Mouse (Mus musculus) embryonic facial prominence, embryonic 11.5 days (tissue): Measurements from ENCODE around the gene Ppy. TPM values are rescaled to one million over a fixed set of nuclear protein-coding genes. Genes with fewer than 3 reads are reported as not detected.

Experiments
- ATAC-seq: fragments of 200-750 bp; cut with Nextera tagmentation; replicated peaks from 2 replicates; pipeline ENCODE4 v1.8.0; 2017; ENCODE audit warnings: low read depth; ENCODE audit not compliant: insufficient number of reproducible peaks, low FRiP score, low TSS enrichment
- DNase-seq: peaks from one replicate; pipeline ENCODE4 v3.0.0-alpha.2; 2015; ENCODE audit warnings: low spot score
- H3K27ac ChIP-seq: fragments of 300-500 bp; sonication (generic); replicated peaks from 2 replicates; pipeline ENCODE4 v1.5.1; 2014; ENCODE audit warnings: mild to moderate bottlenecking, low read depth, low read length, control low read depth
- H3K27me3 ChIP-seq: fragments of 300-500 bp; sonication (generic); 2 replicates; pipeline ENCODE4 v1.6.1; 2014; ENCODE audit warnings: mild to moderate bottlenecking, low read length, moderate library complexity, mixed read lengths; ENCODE audit not compliant: control insufficient read depth, insufficient read depth
- H3K36me3 ChIP-seq: fragments of 300-500 bp; sonication (generic); replicated peaks from 2 replicates; pipeline ENCODE4 v1.6.1; 2014; ENCODE audit warnings: low read depth, mild to moderate bottlenecking, low read length, moderate library complexity, mixed read lengths; ENCODE audit not compliant: control insufficient read depth, insufficient read depth
- H3K4me1 ChIP-seq: fragments of 300-500 bp; sonication (generic); 2 replicates; pipeline ENCODE4 v1.6.1; 2014; ENCODE audit warnings: low read length, mixed read lengths; ENCODE audit not compliant: control insufficient read depth, insufficient read depth
- H3K4me2 ChIP-seq: fragments of 300-500 bp; sonication (generic); 2 replicates; pipeline ENCODE4 v1.6.1; 2014; ENCODE audit warnings: low read depth, mild to moderate bottlenecking, control low read depth, low read length, moderate library complexity
- H3K4me3 ChIP-seq: fragments of 300-500 bp; sonication (generic); 2 replicates; pipeline ENCODE4 v1.5.1; 2014; ENCODE audit warnings: low read depth, low read length, control low read depth
- H3K9ac ChIP-seq: fragments of 300-500 bp; sonication (generic); replicated peaks from 2 replicates; pipeline ENCODE4 v1.6.1; 2014; ENCODE audit warnings: mild to moderate bottlenecking, control low read depth, low read length
- H3K9me3 ChIP-seq: fragments of 300-500 bp; sonication (generic); replicated peaks from 2 replicates; pipeline ENCODE4 v1.6.1; 2016; ENCODE audit warnings: mild to moderate bottlenecking, low read length, inconsistent platforms, mixed read lengths; ENCODE audit not compliant: control insufficient read depth
- WGBS: fragments of 180-500 bp; shearing (Covaris S2); extraction: QIAGEN DNeasy Blood & Tissue Kit; methylation state at CpG from one replicate; pipeline ENCODE4 v1.1.7; 2014; 5-methylcytosine and 5-hydroxymethylcytosine counted together
- polyA plus RNA-seq: library from polyadenylated mRNA; unstranded; fragments of >200 nt; fragmentation: Nextera tagmentation; extraction: Ambion mirVana; gene quantifications from 2 replicates; pipeline ENCODE4 v1.2.1, GENCODE M21; 2014

Gene Ppy
- polyA plus RNA-seq, 1 experiment from 2014 or later, result not detected

- H3K4me2 ChIP-seq, result peak overlapping the region; percentile 50
- peak overlapping the region; percentile 14; the same call in 1 of the 2 replicates for H3K9ac ChIP-seq
- H3K36me3 ChIP-seq, result no peaks in the 10 kb centered on the region
- H3K4me3 ChIP-seq, result no peak overlapping the region
- under 1% methylated on average over 18 of the region's 18 CpGs for WGBS
- no peak overlapping the region for H3K27ac ChIP-seq
- no peaks in the 10 kb centered on the region; the same call in 1 of the 2 replicates for H3K4me1 ChIP-seq
- H3K9me3 ChIP-seq, result no peaks in the 10 kb centered on the region
- DNase-seq (peak; percentile 87), ATAC-seq (no peak; the same call in 1 of the 2 replicates)
- H3K27me3 ChIP-seq, result peaks cover 2% of the 10 kb centered on the region; the same call in 1 of the 2 replicates
Observed at GRCm38 (mm10) chr11:102138447-102138740, 37.3 kb upstream of the Ppy start.

GRCm38 (mm10) chr11:102137625-102138446 lies 36.7 kb upstream of the Ppy start:
- Histone ChIP-seq H3K9me3 (no peaks in the 10 kb centered on the region), H3K4me1 (no peaks in the 10 kb centered on the region; the same call in 1 of the 2 replicates), H3K4me3 (no peak overlapping the region), H3K9ac (peak overlapping the region; percentile 14; the same call in 1 of the 2 replicates), H3K36me3 (no peaks in the 10 kb centered on the region), H3K4me2 (peak overlapping the region; percentile 50), H3K27ac (no peak overlapping the region), H3K27me3 (peaks cover 2% of the 10 kb centered on the region; the same call in 1 of the 2 replicates)
- ATAC-seq, result no peak; the same call in 1 of the 2 replicates
- no peak for DNase-seq
- WGBS, result 41% methylated on average over 13 of the region's 13 CpGs

- Histone ChIP-seq H3K36me3 (no peaks in the 10 kb centered on the region), H3K4me2 (no peak overlapping the region), H3K4me1 (no peaks in the 10 kb centered on the region; the same call in 1 of the 2 replicates), H3K27ac (no peak overlapping the region), H3K9me3 (no peaks in the 10 kb centered on the region), H3K9ac (no peak overlapping the region), H3K27me3 (peaks cover 2% of the 10 kb centered on the region; the same call in 1 of the 2 replicates), H3K4me3 (no peak overlapping the region)
- no peak for DNase-seq
- WGBS, result 32% methylated on average over 4 of the region's 4 CpGs
- no peak for ATAC-seq
Observed at GRCm38 (mm10) chr11:102134516-102134915, 33.4 kb upstream of the Ppy start.

GRCm38 (mm10) chr11:102117386-102117785 lies 16.3 kb upstream of the Ppy start:
- H3K9ac ChIP-seq, result no peak overlapping the region
- no peak overlapping the region for H3K27ac ChIP-seq
- ATAC-seq, result no peak
- no peaks in the 10 kb centered on the region for H3K4me1 ChIP-seq
- H3K4me2 ChIP-seq, result no peak overlapping the region
- no peaks in the 10 kb centered on the region for H3K27me3 ChIP-seq
- H3K36me3 ChIP-seq, result no peaks in the 10 kb centered on the region
- H3K4me3 ChIP-seq, result no peak overlapping the region
- no peaks in the 10 kb centered on the region for H3K9me3 ChIP-seq
- no peak for DNase-seq
- 83% methylated on average over 6 of the region's 6 CpGs for WGBS

GRCm38 (mm10) chr11:102116241-102116640 lies 15.1 kb upstream of the Ppy start:
- Histone ChIP-seq H3K9ac (no peak overlapping the region), H3K27ac (no peak overlapping the region), H3K36me3 (no peaks in the 10 kb centered on the region), H3K27me3 (no peaks in the 10 kb centered on the region), H3K4me1 (no peaks in the 10 kb centered on the region), H3K9me3 (no peaks in the 10 kb centered on the region), H3K4me2 (no peak overlapping the region), H3K4me3 (no peak overlapping the region)
- 85% methylated on average over 8 of the region's 8 CpGs for WGBS
- ATAC-seq, result no peak
- DNase-seq, result no peak

GRCm38 (mm10) chr11:102111576-102111975 lies 10.5 kb upstream of the Ppy start:
- Histone ChIP-seq H3K27me3 (peaks cover 25% of the 10 kb centered on the region), H3K4me1 (no peaks in the 10 kb centered on the region), H3K4me2 (no peak overlapping the region), H3K9ac (no peak overlapping the region), H3K9me3 (no peaks in the 10 kb centered on the region), H3K4me3 (no peak overlapping the region), H3K27ac (no peak overlapping the region), H3K36me3 (no peaks in the 10 kb centered on the region)
- DNase-seq (no peak), ATAC-seq (no peak)
- 88% methylated on average over 5 of the region's 5 CpGs for WGBS

- no peak for ATAC-seq
- H3K9ac ChIP-seq, result no peak within 1 kb of the TSS
- H3K27me3 ChIP-seq, result peaks cover 39% of the 10 kb centered on the region
- no peak within 1 kb of the TSS for H3K27ac ChIP-seq
- H3K4me2 ChIP-seq, result no peak within 1 kb of the TSS
- no peaks in the 10 kb centered on the region for H3K4me1 ChIP-seq
- no peaks in the 10 kb centered on the region for H3K9me3 ChIP-seq
- H3K36me3 ChIP-seq, result no peaks in the 10 kb centered on the region
- WGBS, result 13% methylated on average over 9 of the region's 9 CpGs
- no peak for DNase-seq
- H3K4me3 ChIP-seq, result peak within 1 kb of the TSS; percentile 5; the same call in 1 of the 2 replicates
Observed at GRCm38 (mm10) chr11:102107732-102108131, 6.6 kb upstream of the Ppy start, which contains the start of gene Pyy. Gene Pyy (minus strand): TSS chr11:102107832.

DNA sequence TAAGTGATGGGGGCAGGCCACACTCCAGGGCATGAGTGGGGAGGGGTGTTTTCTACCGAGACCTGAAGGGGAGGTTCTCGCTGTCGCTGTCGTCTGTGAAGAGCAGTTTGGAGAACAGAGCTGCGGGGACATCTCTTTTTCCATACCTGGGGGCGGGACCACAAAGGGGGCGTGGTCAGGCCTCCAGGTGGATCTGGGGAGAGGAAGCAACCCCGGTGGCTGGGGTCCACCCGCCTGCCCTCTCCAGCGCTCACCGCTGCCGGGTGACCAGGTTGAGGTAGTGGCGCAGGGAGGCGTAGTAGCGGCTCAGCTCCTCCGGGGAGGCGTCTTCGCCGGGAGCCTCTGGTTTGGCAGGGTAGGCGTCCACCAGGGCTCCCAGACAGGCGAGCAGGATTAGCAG lies 5.8 kb upstream of the Ppy start:
- Histone ChIP-seq H3K9me3 (no peaks in the 10 kb centered on the region), H3K36me3 (no peaks in the 10 kb centered on the region), H3K4me1 (no peaks in the 10 kb centered on the region), H3K4me3 (peak overlapping the region; percentile 5; the same call in 1 of the 2 replicates), H3K4me2 (no peak overlapping the region), H3K27me3 (peaks cover 39% of the 10 kb centered on the region), H3K9ac (no peak overlapping the region), H3K27ac (no peak overlapping the region)
- no peak for DNase-seq
- ATAC-seq, result no peak
- under 1% methylated on average over 21 of the region's 21 CpGs for WGBS
